Mouse (Mus musculus) mouse trophoblast stem cell (cell line): ENCODE measurements around the gene Klf9.

ENCODE experiments used
- in situ Hi-C, 2 experiments: fragments of 300-500 bp; cut with MseI, MboI; formaldehyde crosslinking; loops; 2 replicates in 1 of 2; 3 replicates in 1 of 2; pipeline ENCODE4 v1.15.1; 2025

The Klf9 gene

GRCm38 (mm10) chr19:23139756-23140470, 1.1 kb upstream of the Klf9 start:
- in situ Hi-C loops: loop anchor here in 1 of 2 experiments (10.0 kb wide), 2 partner anchors 125 to 225 kb away; no protein-coding TSS in a partner anchor

GRCm38 (mm10) chr19:23141391-23142281, 610 bp downstream of the Klf9 start:
- in situ Hi-C loops: loop anchor here in 1 of 2 experiments (10.0 kb wide), 2 partner anchors 127 to 227 kb away; no protein-coding TSS in a partner anchor

DNA sequence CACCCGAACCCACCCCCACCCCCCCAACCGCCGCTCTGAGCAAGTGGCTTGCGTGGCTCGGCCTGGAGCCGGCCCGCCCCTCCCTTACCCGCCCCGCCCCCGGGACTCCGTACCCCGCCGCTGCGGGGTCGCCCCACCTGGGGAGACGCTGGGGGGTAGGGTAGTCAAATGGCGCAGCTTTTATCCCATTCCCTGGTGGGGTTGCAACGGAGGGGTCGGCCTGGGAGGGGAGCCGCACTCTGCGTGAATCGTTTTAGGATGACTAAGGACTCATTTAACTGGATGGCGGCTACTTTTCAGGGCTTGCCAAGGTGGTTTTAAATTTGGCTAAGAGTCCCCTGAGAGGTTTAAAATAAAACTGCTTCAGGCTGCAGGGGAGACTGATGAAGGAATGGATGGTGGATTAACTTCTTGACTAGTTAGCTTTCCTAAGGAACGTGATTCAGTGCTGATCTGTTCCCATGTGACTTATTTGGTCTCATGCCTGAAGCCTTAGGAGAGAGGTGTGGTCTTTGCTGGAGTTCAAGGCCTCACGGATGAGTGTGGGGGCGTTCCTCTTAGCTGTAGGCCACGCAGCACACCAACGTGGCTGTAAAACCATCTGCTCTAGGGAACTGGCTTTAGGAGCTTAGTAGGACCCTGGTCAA, 1.5 kb downstream of the Klf9 start:
- in situ Hi-C loops: loop anchor here in 1 of 2 experiments (10.0 kb wide), 2 partner anchors 128 to 228 kb away; no protein-coding TSS in a partner anchor

DNA sequence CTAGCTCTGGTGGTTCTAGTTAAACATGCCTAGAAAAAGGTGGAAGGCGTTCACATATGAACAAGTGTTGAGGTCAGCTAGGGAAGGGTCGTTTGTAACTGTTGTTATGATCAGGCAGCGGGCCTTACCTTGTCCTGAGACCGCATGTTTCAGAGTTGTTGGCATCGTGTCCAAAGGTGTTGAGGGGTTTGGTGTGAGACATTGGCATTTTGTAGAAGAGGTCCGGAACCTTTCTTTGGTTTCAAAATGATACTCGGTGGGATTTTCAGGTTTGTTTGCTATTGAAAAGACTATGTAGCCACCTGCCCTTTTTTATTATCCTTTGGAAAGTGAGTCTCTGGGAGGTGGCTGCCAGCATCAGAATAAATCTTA, 2.0 kb downstream of the Klf9 start:
- in situ Hi-C loops: loop anchor here in 1 of 2 experiments (10.0 kb wide), 2 partner anchors 128 to 228 kb away; no protein-coding TSS in a partner anchor

GRCm38 (mm10) chr19:23143541-23143940, 2.5 kb downstream of the Klf9 start:
- in situ Hi-C loops: loop anchor here in 1 of 2 experiments (10.0 kb wide), 2 partner anchors 129 to 229 kb away; no protein-coding TSS in a partner anchor

DNA sequence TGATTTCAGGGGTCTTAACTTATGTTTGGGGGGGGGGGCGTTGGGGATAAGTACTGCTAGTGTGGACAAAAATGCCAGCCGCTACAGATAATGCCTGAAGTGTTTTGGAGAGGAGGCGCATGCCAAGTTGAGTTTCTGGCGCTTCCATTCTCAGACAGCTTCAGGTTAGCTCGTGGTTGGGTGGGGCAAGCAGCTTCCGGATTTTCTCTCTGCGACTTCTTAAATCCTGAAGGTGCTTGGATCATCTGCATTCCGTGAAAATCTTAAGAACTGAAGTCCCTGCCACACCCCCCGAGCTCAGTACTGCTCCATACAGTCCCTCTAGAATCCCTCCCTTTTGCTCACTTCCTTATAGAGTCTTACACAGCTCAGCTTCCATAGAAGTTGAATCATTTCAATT, 3.0 kb downstream of the Klf9 start:
- in situ Hi-C loops: loop anchor here in 1 of 2 experiments (10.0 kb wide), 2 partner anchors 129 to 229 kb away; no protein-coding TSS in a partner anchor

DNA sequence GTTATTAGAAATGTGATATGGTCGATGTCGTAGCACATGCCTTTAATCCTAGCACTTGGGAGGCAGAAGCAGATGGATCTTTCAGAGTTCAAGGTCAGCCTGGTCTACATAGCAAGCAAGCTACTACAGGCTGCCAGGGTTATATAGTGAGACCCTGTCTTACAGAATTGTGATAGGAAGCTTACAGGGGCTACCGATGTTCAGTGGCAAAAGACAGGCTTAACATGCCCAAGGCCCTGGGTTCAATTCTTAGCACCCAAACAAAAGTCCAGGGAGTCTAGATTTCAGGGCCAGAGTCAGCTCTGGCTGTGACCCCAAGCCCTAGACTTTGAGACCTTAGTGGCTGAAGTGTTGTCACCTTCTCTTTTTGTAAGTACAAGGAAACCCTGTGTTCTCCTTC, 4.1 kb downstream of the Klf9 start:
- in situ Hi-C loops: loop anchor here in 1 of 2 experiments (10.0 kb wide), 2 partner anchors 130 to 230 kb away; no protein-coding TSS in a partner anchor

GRCm38 (mm10) chr19:23145575-23145974, 4.5 kb downstream of the Klf9 start:
- in situ Hi-C loops: loop anchor here in 1 of 2 experiments (10.0 kb wide), 2 partner anchors 131 to 231 kb away; no protein-coding TSS in a partner anchor

DNA sequence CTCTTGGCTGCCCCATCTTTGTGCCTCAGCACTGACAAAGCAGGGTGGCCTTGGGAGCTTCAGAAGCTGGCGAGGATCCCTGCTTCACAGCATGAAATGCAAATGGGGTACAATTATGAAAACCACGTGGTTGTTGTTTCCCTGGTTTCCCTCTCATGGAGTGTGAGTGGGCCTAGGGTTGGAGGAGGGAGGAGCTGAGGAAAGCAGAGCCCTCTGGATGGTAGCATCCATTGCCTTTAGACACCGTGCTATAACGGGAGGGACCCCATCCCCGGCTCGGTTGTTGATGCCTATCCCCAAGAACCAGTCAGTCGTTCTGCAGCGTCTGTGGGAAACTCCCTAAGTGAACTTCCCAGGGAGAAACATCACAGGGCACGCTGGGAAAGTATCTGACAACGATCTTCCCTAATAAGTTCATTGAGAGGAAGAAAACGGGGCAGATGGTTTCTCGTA, 5.4 kb downstream of the Klf9 start:
- in situ Hi-C loops: loop anchor here in 1 of 2 experiments (10.0 kb wide), 2 partner anchors 132 to 232 kb away; no protein-coding TSS in a partner anchor

GRCm38 (mm10) chr19:23147026-23147966, 6.3 kb downstream of the Klf9 start:
- in situ Hi-C loops: loop anchor here in 1 of 2 experiments (10.0 kb wide), 2 partner anchors 132 to 232 kb away; no protein-coding TSS in a partner anchor

DNA sequence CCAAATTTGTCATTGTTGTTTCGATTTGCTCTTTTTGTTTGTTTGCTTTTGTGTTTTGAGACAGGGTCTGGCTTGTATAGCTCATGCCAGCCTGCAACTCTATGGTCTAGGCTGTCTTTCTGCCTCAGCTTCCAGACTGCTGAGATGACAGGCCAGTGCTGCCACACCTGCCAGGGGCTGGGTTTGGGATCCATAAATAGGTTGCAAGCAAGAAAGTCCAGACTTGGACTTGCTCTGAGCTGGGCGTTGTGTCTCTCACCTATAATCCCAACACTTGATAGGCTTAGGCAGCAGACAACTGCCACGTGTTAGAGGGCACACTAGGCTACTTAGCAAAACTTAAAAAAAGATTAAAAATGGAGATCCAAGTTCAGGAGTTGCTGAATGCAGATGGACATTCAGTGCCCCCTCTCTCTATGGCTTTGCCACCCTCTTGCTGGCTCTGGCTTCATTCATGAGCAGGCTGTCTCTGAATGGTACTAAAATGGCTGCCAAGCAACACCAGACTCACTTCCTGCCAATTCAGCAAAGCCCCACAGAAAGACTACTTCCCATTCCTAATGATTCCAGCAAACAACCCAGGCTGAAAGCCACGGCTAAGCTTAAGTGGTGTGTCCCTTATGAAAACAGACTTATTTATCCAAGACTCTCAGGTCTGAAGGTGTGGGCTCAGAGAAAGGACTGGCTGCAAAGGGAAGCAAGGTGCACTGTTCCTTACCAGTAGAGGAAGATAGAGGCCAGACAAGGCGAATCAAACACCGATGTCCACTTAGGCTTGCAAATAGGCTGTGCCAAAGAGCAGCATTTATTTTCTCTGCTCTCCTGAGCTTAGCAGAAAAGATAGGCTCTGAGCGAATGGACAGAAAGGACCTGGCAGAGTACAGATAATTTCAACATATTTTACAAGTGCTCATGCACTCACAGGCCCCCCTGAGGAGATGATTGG, 8.7 kb downstream of the Klf9 start:
- in situ Hi-C loops: loop anchor here (10.0 kb wide), 2 partner anchors 135 to 235 kb away; no protein-coding TSS in a partner anchor

DNA sequence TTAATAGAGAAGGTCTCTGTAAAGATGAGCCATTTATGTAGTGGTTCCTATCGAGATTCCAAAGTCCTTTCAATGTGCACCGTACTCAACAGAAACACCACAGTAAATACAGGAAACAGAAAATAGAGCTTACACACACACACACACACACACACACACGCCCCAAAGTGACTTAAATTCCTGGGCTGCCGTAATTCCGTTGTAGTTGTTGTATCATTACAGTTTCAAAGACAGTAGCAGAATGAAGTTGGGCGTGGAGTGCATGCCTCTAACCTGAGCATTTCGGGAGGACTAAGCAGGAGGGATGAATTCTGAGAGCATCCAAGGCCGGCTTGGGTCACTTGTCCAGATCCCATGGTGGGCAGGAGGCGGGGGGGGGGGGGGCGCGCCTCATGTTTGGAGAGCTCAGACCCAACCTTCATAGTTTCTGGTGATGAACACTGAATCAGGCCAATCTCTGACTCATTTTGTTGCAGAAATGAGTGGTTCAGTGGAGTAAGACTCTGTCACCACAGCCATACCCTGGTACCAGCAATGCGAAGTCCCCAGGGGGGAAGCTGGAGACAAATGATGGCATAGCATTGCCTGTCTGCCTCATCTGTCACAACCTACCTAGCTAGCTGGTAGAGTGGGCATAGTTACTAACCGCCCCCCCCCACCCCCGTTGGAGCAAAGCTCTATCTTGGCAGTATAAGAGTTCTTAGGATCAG, 9.7 kb downstream of the Klf9 start:
- in situ Hi-C loops: loop anchor here in 1 of 2 experiments (10.0 kb wide), 1 partner anchor 136 kb away; no protein-coding TSS in a partner anchor

GRCm38 (mm10) chr19:23151651-23152070, 10.6 kb downstream of the Klf9 start:
- in situ Hi-C loops: loop anchor here in 1 of 2 experiments (10.0 kb wide), 1 partner anchor 137 kb away; no protein-coding TSS in a partner anchor

- in situ Hi-C loops: loop anchor here in 1 of 2 experiments (10.0 kb wide), 1 partner anchor 137 kb away; no protein-coding TSS in a partner anchor
Observed at GRCm38 (mm10) chr19:23152201-23152640, 11.2 kb downstream of the Klf9 start.

GRCm38 (mm10) chr19:23152771-23153605, 12.0 kb downstream of the Klf9 start:
- in situ Hi-C loops: loop anchor here in 1 of 2 experiments (10.0 kb wide), 1 partner anchor 138 kb away; no protein-coding TSS in a partner anchor

DNA sequence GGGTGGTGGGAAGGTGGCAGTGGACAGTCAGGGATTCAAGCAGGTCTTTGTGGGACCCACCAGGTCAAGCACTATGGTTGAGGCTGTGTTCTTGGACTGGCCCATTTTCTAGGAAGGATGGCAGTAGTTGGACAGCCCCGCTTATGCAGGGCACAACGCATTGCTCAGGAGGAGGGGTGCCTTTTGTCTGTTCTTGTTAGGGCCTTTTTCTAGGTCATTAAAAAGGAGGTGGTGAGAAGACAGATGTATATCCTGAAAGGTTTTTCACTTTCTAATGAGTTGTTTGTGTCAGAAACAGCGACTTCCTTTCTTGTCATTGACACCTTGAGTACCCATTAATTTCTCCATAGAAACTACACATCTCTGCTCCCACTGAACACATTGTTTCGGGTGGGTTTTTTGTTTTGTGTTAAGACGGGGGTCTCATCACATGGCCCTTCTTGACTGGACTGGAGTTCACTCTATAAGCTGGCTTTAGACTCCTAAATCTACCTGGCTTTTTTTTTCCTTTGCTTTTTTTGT, 12.6 kb downstream of the Klf9 start:
- in situ Hi-C loops: loop anchor here in 1 of 2 experiments (10.0 kb wide), 1 partner anchor 139 kb away; no protein-coding TSS in a partner anchor
